Mouse (Mus musculus): Measurements from ENCODE around the gene Cdc42bpa.

DNA sequence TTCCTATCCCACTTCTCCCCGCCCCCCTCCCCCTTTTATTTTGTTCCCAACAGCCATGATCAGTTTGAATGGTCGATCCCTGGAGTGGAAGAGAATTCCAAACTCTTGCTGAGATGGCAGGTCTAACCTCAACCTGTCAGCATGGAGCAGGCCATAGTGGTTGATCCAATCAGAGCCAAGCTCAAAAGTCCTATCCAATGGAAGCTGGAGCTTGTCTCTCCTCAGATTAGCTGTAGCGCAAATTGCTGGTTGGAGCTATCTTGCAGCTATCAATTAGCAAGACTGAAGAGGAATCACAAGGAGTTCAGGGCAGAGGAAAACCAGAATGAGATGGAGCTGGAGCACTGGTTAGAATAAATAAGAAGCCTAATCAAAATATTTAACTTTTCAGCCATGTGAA lies 248.1 kb downstream of the Cdc42bpa start:
- TF ChIP-seq POLR2A (IDR thresholded peaks at IDR 0.05; ENCODE audit: low read depth, low read length) (no peak), CTCF (IDR thresholded peaks at IDR 0.05; ENCODE audit: extremely low read depth, insufficient read length, insufficient replicate concordance, low read depth, low read length) (no peak)
